Mouse (Mus musculus): ENCODE data around the gene Asz1. TPM values are rescaled to one million over a fixed set of nuclear protein-coding genes. Genes with fewer than 3 reads are reported as not detected.

Asz1 gene
- polyA plus RNA-seq, 1 experiment from 2014 or later, result 0.20 TPM

DNA sequence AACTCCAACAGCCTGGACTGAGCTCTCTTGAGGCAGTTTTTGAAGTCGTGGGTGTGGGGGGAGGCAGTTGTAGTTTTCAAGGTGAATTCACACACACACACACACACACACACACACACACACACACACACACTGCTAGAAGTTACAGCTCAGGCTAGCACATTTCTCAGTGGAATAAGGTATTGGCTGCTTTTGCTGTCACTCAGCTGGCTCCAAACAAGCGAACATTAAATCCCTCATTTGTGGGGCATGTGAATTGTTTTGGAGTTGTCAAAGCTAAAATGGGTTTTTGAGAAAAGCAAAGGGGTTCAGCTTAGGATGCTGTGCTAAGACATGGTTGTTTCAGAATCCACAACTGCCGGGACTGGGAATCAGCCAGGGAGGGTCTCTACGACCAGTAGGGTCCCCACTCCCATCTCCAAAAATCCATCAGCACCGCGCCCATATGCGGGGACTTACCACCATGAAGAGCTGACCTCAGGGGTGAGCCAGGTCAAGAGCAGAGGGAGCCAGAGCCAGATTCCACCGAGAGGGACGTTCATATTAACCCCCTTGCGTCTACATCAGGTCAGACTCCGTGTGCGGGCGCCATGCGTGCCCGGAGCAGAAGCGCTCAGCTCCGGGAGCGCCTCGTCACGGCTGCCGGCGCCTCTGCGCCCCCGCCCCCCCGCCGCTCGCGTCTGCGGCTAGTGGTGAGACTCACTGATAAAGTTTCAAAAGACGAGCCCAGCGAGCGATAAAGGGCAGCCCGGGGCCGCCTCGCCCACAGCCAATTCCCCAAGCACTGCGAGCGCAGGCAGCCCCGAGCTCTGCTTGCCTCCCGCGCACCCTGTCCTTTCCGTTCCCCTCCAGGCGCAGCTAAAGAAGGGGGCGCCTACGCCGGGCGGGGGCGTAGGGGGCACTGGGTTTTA is 78.9 kb downstream of the Asz1 start, which contains the start of gene Wnt2:
Gene Wnt2, minus strand, starts transcription at position 840 of the 911 bp plus-strand sequence.
- under 1% methylated on average over 47 of the region's 47 CpGs for WGBS (ENCODE audit: insufficient replicate concordance)
- peak; percentile 43 for ATAC-seq (replicated peaks; ENCODE audit: insufficient number of reproducible peaks, low FRiP score, low TSS enrichment)
- H3K9me3 ChIP-seq (replicated peaks; ENCODE audit: control insufficient read depth, low read length), result no peaks in the 10 kb centered on the region
- H3K36me3 ChIP-seq (ENCODE audit: control insufficient read depth, insufficient read depth, low read length), result no peaks in the 10 kb centered on the region
- peaks cover 18% of the 10 kb centered on the region for H3K27me3 ChIP-seq (ENCODE audit: control insufficient read depth, insufficient read depth, low read length)
- peak within 1 kb of the TSS; percentile 50 for H3K4me3 ChIP-seq (ENCODE audit: low read depth, low read length)
- H3K9ac ChIP-seq (ENCODE audit: low read depth, low read length), result peak within 1 kb of the TSS; percentile 67
- no peak within 1 kb of the TSS for H3K27ac ChIP-seq (ENCODE audit: low read depth, low read length)
- H3K4me1 ChIP-seq (ENCODE audit: control insufficient read depth, insufficient read depth, low read length), result peaks cover 12% of the 10 kb centered on the region
- H3K4me2 ChIP-seq, result peak within 1 kb of the TSS; percentile 94

DNA sequence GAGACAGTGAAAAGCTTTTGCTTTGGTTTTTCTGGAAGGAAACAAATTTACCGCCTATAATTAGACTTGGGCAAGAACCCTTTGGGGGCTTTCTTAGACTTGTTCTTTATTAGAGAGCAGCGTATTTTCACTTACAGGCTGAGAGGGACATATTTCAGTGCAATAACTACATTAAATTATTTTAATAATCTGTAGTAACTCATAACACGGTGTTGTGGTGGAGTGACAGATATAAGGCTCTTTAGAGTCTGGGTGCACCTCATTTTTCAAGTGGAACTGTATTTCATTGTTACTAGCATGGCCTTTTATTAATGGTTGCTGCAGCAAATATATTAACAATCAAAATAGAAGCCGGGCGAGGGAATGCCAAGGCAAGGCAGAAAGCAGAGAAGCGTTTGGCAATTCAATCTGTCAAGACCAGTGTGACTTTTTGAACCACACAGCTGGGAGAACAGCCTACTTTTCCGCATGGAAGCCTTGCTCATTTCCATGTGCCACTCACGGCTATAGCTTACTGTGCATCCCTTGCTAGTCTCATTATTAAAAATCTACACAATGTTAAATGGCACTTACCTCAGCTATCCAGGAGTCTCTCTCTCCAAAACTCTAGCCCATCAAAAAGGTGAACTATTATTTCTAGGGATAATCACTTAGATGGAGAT is 84.6 kb downstream of the Asz1 start:
- no peak for ATAC-seq (replicated peaks; ENCODE audit: insufficient number of reproducible peaks, low FRiP score, low TSS enrichment)
- Histone ChIP-seq H3K4me1 (ENCODE audit: control insufficient read depth, insufficient read depth, low read length) (no peaks in the 10 kb centered on the region), H3K9ac (ENCODE audit: low read depth, low read length) (no peak overlapping the region), H3K27me3 (ENCODE audit: control insufficient read depth, insufficient read depth, low read length) (peaks cover under 1% of the 10 kb centered on the region; the same call in 1 of the 2 replicates), H3K9me3 (replicated peaks; ENCODE audit: control insufficient read depth, low read length) (no peaks in the 10 kb centered on the region), H3K4me2 (no peak overlapping the region), H3K27ac (ENCODE audit: low read depth, low read length) (no peak overlapping the region), H3K36me3 (ENCODE audit: control insufficient read depth, insufficient read depth, low read length) (no peaks in the 10 kb centered on the region), H3K4me3 (ENCODE audit: low read depth, low read length) (no peak overlapping the region)
- 84% methylated on average over 8 of the region's 8 CpGs for WGBS (ENCODE audit: insufficient replicate concordance)

DNA sequence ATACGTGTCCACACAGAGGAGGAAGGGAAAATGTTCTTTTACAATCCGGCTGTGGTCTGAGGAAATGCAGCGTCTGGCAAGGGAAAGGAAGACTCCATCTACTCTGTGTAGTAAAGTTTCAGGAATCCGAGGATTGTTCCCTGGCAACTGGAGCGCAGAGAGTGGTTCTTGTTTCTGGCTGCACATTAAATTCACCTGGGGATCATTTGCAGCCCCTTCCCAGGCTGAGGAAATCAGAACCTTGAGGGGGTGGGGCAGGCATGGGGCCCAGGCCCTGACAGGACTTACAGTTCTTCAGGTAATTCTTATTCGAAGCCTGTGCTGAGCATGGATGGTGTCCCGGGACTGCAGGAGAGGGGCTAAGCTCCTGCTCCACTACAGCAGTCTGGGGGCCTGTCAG is 95.5 kb downstream of the Asz1 start:
- no peaks in the 10 kb centered on the region for H3K9me3 ChIP-seq (replicated peaks; ENCODE audit: control insufficient read depth, low read length)
- H3K9ac ChIP-seq (ENCODE audit: low read depth, low read length), result no peak overlapping the region
- H3K27me3 ChIP-seq (ENCODE audit: control insufficient read depth, insufficient read depth, low read length), result no peaks in the 10 kb centered on the region
- 73% methylated on average over 7 of the region's 7 CpGs for WGBS (ENCODE audit: insufficient replicate concordance)
- H3K4me1 ChIP-seq (ENCODE audit: control insufficient read depth, insufficient read depth, low read length), result no peaks in the 10 kb centered on the region
- no peaks in the 10 kb centered on the region for H3K36me3 ChIP-seq (ENCODE audit: control insufficient read depth, insufficient read depth, low read length)
- H3K4me3 ChIP-seq (ENCODE audit: low read depth, low read length), result no peak overlapping the region
- no peak overlapping the region for H3K4me2 ChIP-seq
- H3K27ac ChIP-seq (ENCODE audit: low read depth, low read length), result no peak overlapping the region
- ATAC-seq (replicated peaks; ENCODE audit: insufficient number of reproducible peaks, low FRiP score, low TSS enrichment), result no peak

DNA sequence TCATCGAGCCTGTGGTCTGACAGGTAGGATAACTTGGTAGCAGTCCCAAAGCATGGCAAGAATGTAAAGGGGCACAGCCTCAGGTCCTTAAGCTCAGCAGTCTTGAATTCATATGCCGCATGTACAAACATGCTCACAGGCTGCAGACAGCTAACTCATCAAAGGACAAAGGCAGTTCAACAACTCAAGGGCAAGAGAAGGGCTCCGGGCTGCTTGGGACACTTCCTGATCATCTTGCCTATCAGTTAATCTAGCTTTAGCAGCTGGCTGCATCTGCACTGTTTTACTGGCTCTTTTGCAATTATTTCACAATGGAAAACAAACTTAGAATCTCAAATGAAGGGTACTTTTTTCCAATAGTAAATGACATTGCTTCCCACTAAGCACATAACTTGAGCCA is 101.5 kb downstream of the Asz1 start:
- 57% methylated on average over 3 of the region's 3 CpGs for WGBS (ENCODE audit: insufficient replicate concordance)
- Histone ChIP-seq H3K4me3 (ENCODE audit: low read depth, low read length) (no peak overlapping the region), H3K9ac (ENCODE audit: low read depth, low read length) (no peak overlapping the region), H3K27ac (ENCODE audit: low read depth, low read length) (no peak overlapping the region), H3K27me3 (ENCODE audit: control insufficient read depth, insufficient read depth, low read length) (no peaks in the 10 kb centered on the region), H3K4me2 (no peak overlapping the region), H3K9me3 (replicated peaks; ENCODE audit: control insufficient read depth, low read length) (no peaks in the 10 kb centered on the region), H3K36me3 (ENCODE audit: control insufficient read depth, insufficient read depth, low read length) (no peaks in the 10 kb centered on the region), H3K4me1 (ENCODE audit: control insufficient read depth, insufficient read depth, low read length) (no peaks in the 10 kb centered on the region; the same call in 1 of the 2 replicates)
- ATAC-seq (replicated peaks; ENCODE audit: insufficient number of reproducible peaks, low FRiP score, low TSS enrichment), result no peak

DNA sequence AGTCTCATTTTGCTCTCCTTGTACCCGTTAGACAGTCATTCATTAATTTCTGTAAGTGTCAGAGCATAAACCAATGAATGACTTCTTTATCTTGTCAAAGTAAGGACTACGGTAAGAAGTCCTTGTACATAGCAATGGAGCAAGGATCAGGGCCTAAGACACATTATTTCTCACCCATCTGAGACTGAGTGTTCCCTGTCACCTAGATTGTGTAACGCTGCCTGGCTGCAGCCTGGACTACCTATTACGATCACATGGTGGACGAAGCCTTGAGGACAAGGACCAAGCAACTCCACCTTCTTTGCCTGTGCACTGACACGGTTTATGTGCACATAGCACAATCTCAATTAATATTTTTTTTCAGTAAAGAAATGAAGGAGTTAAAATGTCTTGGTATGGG is 106.8 kb downstream of the Asz1 start:
- Histone ChIP-seq H3K27ac (ENCODE audit: low read depth, low read length) (no peak overlapping the region), H3K4me3 (ENCODE audit: low read depth, low read length) (no peak overlapping the region), H3K4me2 (no peak overlapping the region), H3K4me1 (ENCODE audit: control insufficient read depth, insufficient read depth, low read length) (no peaks in the 10 kb centered on the region; the same call in 1 of the 2 replicates), H3K9ac (ENCODE audit: low read depth, low read length) (no peak overlapping the region), H3K36me3 (ENCODE audit: control insufficient read depth, insufficient read depth, low read length) (no peaks in the 10 kb centered on the region), H3K27me3 (ENCODE audit: control insufficient read depth, insufficient read depth, low read length) (no peaks in the 10 kb centered on the region), H3K9me3 (replicated peaks; ENCODE audit: control insufficient read depth, low read length) (no peaks in the 10 kb centered on the region)
- ATAC-seq (replicated peaks; ENCODE audit: insufficient number of reproducible peaks, low FRiP score, low TSS enrichment), result no peak
- WGBS (ENCODE audit: insufficient replicate concordance), result 86% methylated on average over 6 of the region's 6 CpGs

Other genes starting within 250 kb of the Asz1 start
- 12.6 and 15.6 TPM in 2 replicates for gene Wnt2, start 78.5 kb downstream of the Asz1 start, polyA plus RNA-seq (2014; fragmentation: Nextera tagmentation; extraction: Ambion mirVana)
- 0.14 and 0.24 TPM in 2 replicates for gene Cftr, start 61.6 kb upstream of the Asz1 start, polyA plus RNA-seq (2014; fragmentation: Nextera tagmentation; extraction: Ambion mirVana)

Data from heart, embryonic 11.5 days (tissue).